Mouse (Mus musculus) thymus, postnatal 0 days (tissue): ENCODE results near the gene Jph3. TPM values are rescaled to one million over a fixed set of nuclear protein-coding genes. Genes with fewer than 3 reads are reported as not detected.
A peak's percentile ranks its signal among the peaks of the same experiment; 100 is the strongest.

Experiments
- DNase-seq: peaks from one replicate; pipeline ENCODE4 v3.0.0-alpha.2; 2015; ENCODE audit warnings: low spot score
- polyA plus RNA-seq: library from polyadenylated mRNA; unstranded; fragments of >200 nt; fragmentation: Nextera tagmentation; extraction: Ambion mirVana; gene quantifications from 2 replicates; pipeline ENCODE4 v1.2.1, GENCODE M21; 2015

Gene Jph3
- polyA plus RNA-seq, 1 experiment from 2014 or later: not detected

DNA sequence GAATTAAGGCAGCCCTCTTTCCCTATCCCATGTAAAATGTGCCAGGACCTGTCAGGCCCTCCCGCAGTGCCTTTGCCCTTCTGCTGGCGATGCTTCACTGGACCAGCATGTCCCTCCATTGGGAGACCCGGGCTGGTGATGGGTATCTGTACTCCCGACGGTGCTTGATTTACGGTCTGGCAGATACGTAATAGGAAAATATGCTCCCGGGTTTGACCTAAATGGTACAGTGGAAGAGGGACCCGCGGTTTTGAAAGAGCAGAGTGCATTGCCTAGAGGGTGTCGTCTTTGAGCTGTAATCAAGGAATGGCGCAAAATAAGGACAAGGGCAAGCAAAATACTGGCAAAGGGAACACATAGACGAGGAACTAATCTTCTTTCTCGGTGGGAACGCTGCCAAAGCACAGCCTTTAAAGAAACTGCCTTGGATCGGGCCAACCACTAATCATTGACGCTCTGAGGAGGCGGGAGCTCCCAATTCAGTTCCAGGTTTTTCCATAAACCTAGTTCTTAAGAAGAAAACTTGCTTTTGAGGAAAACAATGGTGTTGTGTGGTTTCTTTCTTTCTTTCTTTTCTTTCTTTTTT lies 100.4 kb downstream of the Jph3 start:
- DNase-seq: no peak

DNA sequence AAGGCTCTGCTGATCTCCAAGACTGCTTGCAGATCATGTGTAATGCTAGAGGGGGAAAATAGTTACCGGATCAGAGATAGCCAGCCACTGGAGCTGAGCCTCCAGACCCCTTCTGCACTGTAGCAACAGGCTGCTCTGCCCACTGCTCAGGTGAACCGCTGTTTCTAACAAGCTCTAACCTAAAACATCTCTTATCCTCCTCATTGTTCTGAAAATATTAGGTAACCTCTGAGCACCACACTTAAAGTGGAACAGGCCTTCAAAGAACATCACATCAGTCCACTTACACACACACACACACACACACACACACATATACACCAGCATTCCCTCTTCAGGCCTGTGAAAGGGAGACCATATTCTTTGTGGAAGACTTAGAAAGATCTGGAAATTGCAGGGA lies 102.6 kb downstream of the Jph3 start:
- DNase-seq: no peak

DNA sequence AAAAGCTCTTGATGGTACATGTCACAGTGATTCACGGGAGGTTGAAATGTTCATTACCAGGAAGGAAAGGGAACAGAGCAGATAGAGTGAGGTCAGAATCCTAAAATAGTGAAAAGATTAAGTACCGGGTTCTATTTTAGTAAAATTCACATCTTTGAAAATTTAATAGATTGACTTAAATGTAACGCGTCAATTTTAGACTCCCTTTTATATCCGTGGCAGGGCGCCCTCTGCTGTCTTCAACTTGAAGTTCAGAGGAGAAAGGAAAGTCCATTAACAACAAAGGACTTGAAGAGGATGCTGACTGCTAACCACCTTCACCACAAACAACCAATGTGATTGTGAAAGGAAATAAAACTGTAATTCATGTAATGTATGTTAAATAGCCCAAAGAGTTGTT lies 103.1 kb downstream of the Jph3 start:
- peak; percentile 80 for DNase-seq

DNA sequence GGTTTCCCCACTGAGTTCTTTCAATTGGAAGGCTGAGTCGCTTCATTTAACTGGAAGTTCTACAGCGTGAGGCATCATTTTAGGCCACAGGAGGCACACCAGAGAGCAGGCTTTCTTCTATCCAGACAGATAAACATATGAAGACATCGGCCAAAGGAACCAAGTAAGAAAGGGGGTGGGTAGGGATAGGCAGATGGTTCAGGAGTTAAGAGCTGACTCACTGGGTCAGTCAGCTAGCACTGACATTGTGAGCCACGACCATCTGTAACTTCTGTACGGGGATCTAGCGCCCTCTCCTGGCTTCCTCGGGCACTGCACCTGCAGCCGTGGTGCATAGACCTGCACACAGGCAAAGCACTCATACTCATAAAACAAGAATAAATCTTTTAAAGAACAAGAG lies 111.8 kb downstream of the Jph3 start:
- peak; percentile 37 for DNase-seq

GRCm38 (mm10) chr8:121842064-121842955 lies 112.9 kb downstream of the Jph3 start:
- no peak for DNase-seq

DNA sequence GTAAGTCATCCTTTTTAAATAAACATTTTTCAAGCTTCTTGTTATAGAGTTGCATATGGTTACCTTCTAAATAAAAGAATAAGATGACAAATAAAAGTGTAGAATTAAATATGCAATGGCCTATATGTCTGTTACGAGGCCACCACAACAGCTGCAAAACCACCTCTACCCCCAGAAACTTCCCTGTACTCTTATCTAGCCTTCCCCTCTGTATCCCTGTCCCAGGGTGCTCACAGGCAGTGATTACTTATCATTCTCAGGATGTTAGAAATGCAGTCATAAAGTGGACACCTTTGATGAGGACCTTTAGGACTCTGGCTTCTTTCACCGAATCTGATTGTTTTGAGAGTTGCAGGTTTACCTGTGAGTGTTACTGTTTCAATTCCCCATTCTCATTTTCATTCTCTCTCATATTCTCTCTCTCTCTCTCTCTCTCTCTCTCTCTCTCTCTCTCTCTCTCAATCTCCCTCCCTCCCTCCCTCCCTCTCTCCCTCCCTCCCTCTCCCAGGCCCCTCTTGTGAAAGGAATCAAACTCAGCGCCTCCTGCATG lies 113.8 kb downstream of the Jph3 start:
- no peak for DNase-seq

Other genes starting within 250 kb of the Jph3 start
- gene 1700018B08Rik, start 185.3 kb upstream of the Jph3 start, polyA plus RNA-seq: not detected in 2 replicates
- 14.3 and 18.3 TPM in 2 replicates for gene Fbxo31, start 150.8 kb upstream of the Jph3 start, polyA plus RNA-seq
- gene Map1lc3b, start 139.3 kb upstream of the Jph3 start, polyA plus RNA-seq: 325 and 329 TPM in 2 replicates
- gene Zcchc14, start 76.7 kb upstream of the Jph3 start, polyA plus RNA-seq: 1.5 and 1.8 TPM in 2 replicates
- 31.6 and 32.7 TPM in 2 replicates for gene Klhdc4, start 99.9 kb downstream of the Jph3 start, polyA plus RNA-seq
- 15.0 and 16.7 TPM in 2 replicates for gene Slc7a5, start 178.1 kb downstream of the Jph3 start, polyA plus RNA-seq
- 0.13 and 0.22 TPM in 2 replicates for gene Car5a, start 215.3 kb downstream of the Jph3 start, polyA plus RNA-seq
- gene Banp, start 220.1 kb downstream of the Jph3 start, polyA plus RNA-seq: 29.4 and 38.9 TPM in 2 replicates